Mouse (Mus musculus) testis, adult 2 months (tissue): ENCODE measurements around the gene Psg22.

Experiments
- CTCF ChIP-seq: fragments of 200-500 bp; IDR thresholded peaks from 2 replicates; pipeline ENCODE4 v1.5.1; 2012; ENCODE audit warnings: low read depth, mild to moderate bottlenecking, inconsistent platforms, low read length, moderate library complexity; ENCODE audit not compliant: control insufficient read depth, insufficient read depth, insufficient replicate concordance
- POLR2A ChIP-seq: fragments of 200-500 bp; IDR thresholded peaks from 2 replicates; pipeline ENCODE4 v1.6.1; 2012; ENCODE audit warnings: low read depth, mild to moderate bottlenecking, inconsistent platforms, low read length, moderate library complexity; ENCODE audit not compliant: control insufficient read depth

DNA sequence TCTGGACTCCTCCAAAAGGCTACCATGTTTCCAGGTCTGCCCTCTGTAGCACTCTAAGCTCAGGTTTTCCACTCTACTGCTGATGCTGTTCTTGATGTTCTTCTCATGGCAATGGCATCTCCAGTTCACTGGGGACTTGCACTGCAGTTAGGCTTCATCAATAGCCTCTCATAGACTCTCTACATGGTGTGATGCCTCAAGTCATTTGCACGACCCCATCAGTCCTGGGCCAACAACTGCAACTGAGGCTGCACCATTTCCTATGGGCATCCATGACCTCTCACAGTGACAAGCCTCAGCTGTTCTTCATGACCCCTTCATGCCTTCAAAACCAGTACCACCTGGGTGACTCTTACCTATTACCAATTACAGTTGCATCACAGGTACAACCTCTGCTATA lies 10.5 kb downstream of the Psg22 start:
- no peak for TF ChIP-seq POLR2A
- no peak for TF ChIP-seq CTCF
